Mouse (Mus musculus) liver, embryonic 16.5 days (tissue): ENCODE results near the gene Nol4l. TPM values are rescaled to one million over a fixed set of nuclear protein-coding genes. Genes with fewer than 3 reads are reported as not detected.
A peak's percentile ranks its signal among the peaks of the same experiment; 100 is the strongest.

Experiments
- ATAC-seq: fragments of 200-750 bp; cut with Nextera tagmentation; 2 replicates; pipeline ENCODE4 v1.8.0; 2017; ENCODE audit warnings: low read depth, mild to moderate bottlenecking, moderate number of reproducible peaks, moderate library complexity
- H3K27ac ChIP-seq: fragments of 300-500 bp; sonication (generic); 2 replicates; pipeline ENCODE4 v1.5.1; 2014; ENCODE audit warnings: mild to moderate bottlenecking, low read length
- H3K27me3 ChIP-seq: fragments of 300-500 bp; sonication (generic); 2 replicates; pipeline ENCODE4 v1.6.1; 2014; ENCODE audit warnings: low read depth, low read length, mixed read lengths; ENCODE audit not compliant: control insufficient read depth, insufficient read depth
- H3K36me3 ChIP-seq: fragments of 300-500 bp; sonication (generic); 2 replicates; pipeline ENCODE4 v1.6.1; 2014; ENCODE audit warnings: mild to moderate bottlenecking; ENCODE audit not compliant: control insufficient read depth, insufficient read depth
- H3K4me1 ChIP-seq: fragments of 300-500 bp; sonication (generic); 2 replicates; pipeline ENCODE4 v1.6.1; 2014; ENCODE audit warnings: low read depth, low read length, mixed read lengths; ENCODE audit not compliant: control insufficient read depth
- H3K4me2 ChIP-seq: fragments of 300-500 bp; sonication (generic); 2 replicates; pipeline ENCODE4 v1.6.1; 2014; ENCODE audit warnings: low read depth, low read length, mixed read lengths
- H3K4me3 ChIP-seq: fragments of 300-500 bp; sonication (generic); 2 replicates; pipeline ENCODE4 v1.5.1; 2014; ENCODE audit warnings: low read depth, mild to moderate bottlenecking, low read length
- H3K9ac ChIP-seq: fragments of 300-500 bp; sonication (generic); 2 replicates; pipeline ENCODE4 v1.6.1; 2014; ENCODE audit warnings: low read depth, low read length
- H3K9me3 ChIP-seq: fragments of 300-500 bp; sonication (generic); replicated peaks from 2 replicates; pipeline ENCODE4 v1.6.1; 2016; ENCODE audit warnings: low read length; ENCODE audit not compliant: control insufficient read depth
- WGBS: fragments of 180-500 bp; shearing (Covaris S2); extraction: QIAGEN DNeasy Blood & Tissue Kit; methylation state at CpG from one replicate; pipeline ENCODE4 v1.1.7; 2014; ENCODE audit not compliant: insufficient replicate concordance; 5-methylcytosine and 5-hydroxymethylcytosine counted together
- polyA plus RNA-seq: library from polyadenylated mRNA; unstranded; fragments of >200 nt; fragmentation: Nextera tagmentation; extraction: Ambion mirVana; gene quantifications from 2 replicates; pipeline ENCODE4 v1.2.1, GENCODE M21; 2015

Gene Nol4l
- polyA plus RNA-seq, 1 experiment from 2014 or later = 4.3 TPM

- H3K4me3 ChIP-seq = peak overlapping the region; percentile 38
- peak overlapping the region; percentile 69 for H3K4me2 ChIP-seq
- H3K27me3 ChIP-seq = no peaks in the 10 kb centered on the region
- peaks cover 40% of the 10 kb centered on the region for H3K4me1 ChIP-seq
- H3K9me3 ChIP-seq = no peaks in the 10 kb centered on the region
- peak; percentile 66 for ATAC-seq
- H3K9ac ChIP-seq = peak overlapping the region; percentile 44
- peak overlapping the region; percentile 63 for H3K27ac ChIP-seq
- WGBS = 6% methylated on average over 21 of the region's 21 CpGs
- no peaks in the 10 kb centered on the region for H3K36me3 ChIP-seq
Measured at GRCm38 (mm10) chr2:153560664-153561541, 31.1 kb upstream of the Nol4l start.

GRCm38 (mm10) chr2:153559613-153560152 is 29.9 kb upstream of the Nol4l start:
- Histone ChIP-seq H3K36me3 (no peaks in the 10 kb centered on the region), H3K27ac (no peak overlapping the region), H3K9me3 (no peaks in the 10 kb centered on the region), H3K4me1 (peaks cover 40% of the 10 kb centered on the region), H3K27me3 (no peaks in the 10 kb centered on the region), H3K4me2 (no peak overlapping the region), H3K4me3 (no peak overlapping the region), H3K9ac (no peak overlapping the region)
- no peak for ATAC-seq
- 65% methylated on average over 8 of the region's 8 CpGs for WGBS

GRCm38 (mm10) chr2:153558464-153558863 is 28.7 kb upstream of the Nol4l start:
- ATAC-seq = no peak
- 43% methylated on average over 6 of the region's 6 CpGs for WGBS
- H3K4me3 ChIP-seq = no peak overlapping the region
- peaks cover 40% of the 10 kb centered on the region for H3K4me1 ChIP-seq
- H3K27ac ChIP-seq = 0 out of 2 replicates have a peak overlapping the region, but pooled peaks have one; percentile 21
- no peaks in the 10 kb centered on the region for H3K9me3 ChIP-seq
- no peak overlapping the region for H3K4me2 ChIP-seq
- H3K27me3 ChIP-seq = no peaks in the 10 kb centered on the region
- no peaks in the 10 kb centered on the region for H3K36me3 ChIP-seq
- no peak overlapping the region for H3K9ac ChIP-seq

DNA sequence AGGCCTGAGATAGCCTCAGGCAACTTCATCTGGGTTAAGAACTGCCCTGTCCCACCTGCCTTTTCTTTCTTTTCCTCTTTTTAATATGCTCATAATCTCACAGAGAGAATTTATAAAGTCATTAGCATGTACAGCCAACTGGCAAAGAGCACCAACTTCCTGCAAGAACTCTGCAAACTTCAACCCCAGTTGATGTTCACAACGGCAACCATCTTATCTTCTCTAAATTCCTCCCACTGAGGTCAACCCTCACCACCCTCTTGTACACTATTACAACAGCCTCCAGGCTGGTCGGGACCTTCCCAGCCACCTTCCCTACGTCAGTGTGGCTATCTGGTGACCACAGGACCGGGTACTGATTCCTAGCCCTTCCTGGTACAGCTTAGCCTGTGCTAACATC is 27.5 kb upstream of the Nol4l start:
- no peak overlapping the region for H3K4me2 ChIP-seq
- no peak for ATAC-seq
- H3K27ac ChIP-seq = no peak overlapping the region
- no peak overlapping the region for H3K9ac ChIP-seq
- H3K27me3 ChIP-seq = no peaks in the 10 kb centered on the region
- H3K4me3 ChIP-seq = no peak overlapping the region
- no peaks in the 10 kb centered on the region for H3K9me3 ChIP-seq
- WGBS = 11% methylated on average over 4 of the region's 4 CpGs
- no peaks in the 10 kb centered on the region for H3K36me3 ChIP-seq
- peaks cover 36% of the 10 kb centered on the region for H3K4me1 ChIP-seq

- 73% methylated on average over 9 of the region's 9 CpGs for WGBS
- ATAC-seq = no peak
- Histone ChIP-seq H3K36me3 (no peaks in the 10 kb centered on the region), H3K9ac (no peak overlapping the region), H3K4me3 (no peak overlapping the region), H3K4me2 (no peak overlapping the region), H3K9me3 (no peaks in the 10 kb centered on the region), H3K27ac (no peak overlapping the region), H3K4me1 (peaks cover 27% of the 10 kb centered on the region), H3K27me3 (no peaks in the 10 kb centered on the region)
Measured at GRCm38 (mm10) chr2:153556208-153556607, 26.4 kb upstream of the Nol4l start.

- ATAC-seq = no peak
- WGBS = 72% methylated on average over 7 of the region's 7 CpGs
- no peak overlapping the region for H3K4me2 ChIP-seq
- H3K9ac ChIP-seq = no peak overlapping the region
- no peaks in the 10 kb centered on the region for H3K9me3 ChIP-seq
- no peak overlapping the region for H3K4me3 ChIP-seq
- no peaks in the 10 kb centered on the region for H3K27me3 ChIP-seq
- H3K36me3 ChIP-seq = no peaks in the 10 kb centered on the region
- peaks cover 15% of the 10 kb centered on the region for H3K4me1 ChIP-seq
- H3K27ac ChIP-seq = no peak overlapping the region
Measured at GRCm38 (mm10) chr2:153554543-153554942, 24.8 kb upstream of the Nol4l start.

- WGBS = 35% methylated on average over 8 of the region's 8 CpGs
Measured at GRCm38 (mm10) chr2:153549486-153549885, 19.7 kb upstream of the Nol4l start.

DNA sequence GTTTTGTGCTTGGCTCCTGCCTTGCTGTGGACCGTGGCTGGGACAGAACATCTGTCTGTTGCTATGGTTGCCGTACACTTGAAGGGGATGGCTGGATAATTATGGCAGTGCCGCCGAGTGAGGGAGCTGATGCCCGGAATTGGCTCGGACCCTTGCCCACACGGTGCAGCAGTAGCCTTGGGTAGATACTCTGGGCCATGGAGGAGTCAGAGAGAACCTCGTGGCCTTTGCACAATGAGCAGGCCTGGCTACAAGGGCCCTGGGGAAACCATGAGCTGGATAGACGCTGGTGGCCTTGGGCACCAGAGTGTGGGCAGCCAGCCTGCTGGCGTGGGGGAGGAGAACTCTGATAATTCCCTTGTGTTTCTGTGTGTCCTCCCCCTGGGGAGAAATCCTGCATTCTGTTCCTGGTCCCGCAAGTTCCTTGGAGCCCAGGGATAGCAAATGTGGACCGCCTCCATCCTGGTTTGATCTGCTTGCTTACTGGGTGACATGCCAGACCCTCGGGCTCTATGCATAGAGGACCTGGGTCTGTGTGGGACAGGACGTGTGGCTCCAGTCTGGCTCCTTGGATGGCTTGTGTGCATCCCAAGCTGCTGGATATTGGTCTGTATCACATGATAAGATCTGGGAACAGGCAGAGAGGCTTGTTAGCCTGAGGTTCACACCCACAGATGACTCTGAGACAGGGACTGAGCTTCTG is 18.6 kb upstream of the Nol4l start:
- no peaks in the 10 kb centered on the region for H3K27me3 ChIP-seq
- H3K4me1 ChIP-seq = peaks cover 63% of the 10 kb centered on the region
- 57% methylated on average over 14 of the region's 14 CpGs for WGBS
- H3K36me3 ChIP-seq = no peaks in the 10 kb centered on the region
- no peak for ATAC-seq
- no peak overlapping the region for H3K4me3 ChIP-seq
- H3K9me3 ChIP-seq = no peaks in the 10 kb centered on the region
- no peak overlapping the region for H3K4me2 ChIP-seq
- H3K27ac ChIP-seq = no peak overlapping the region
- H3K9ac ChIP-seq = no peak overlapping the region

More at GRCm38 (mm10) chr2:153549486-153549885, 19.7 kb upstream of the Nol4l start:
- Histone ChIP-seq H3K4me2 (no peak overlapping the region), H3K9me3 (no peaks in the 10 kb centered on the region), H3K36me3 (no peaks in the 10 kb centered on the region), H3K27me3 (no peaks in the 10 kb centered on the region), H3K9ac (no peak overlapping the region), H3K4me3 (no peak overlapping the region), H3K27ac (no peak overlapping the region), H3K4me1 (peaks cover 51% of the 10 kb centered on the region)
- ATAC-seq = peak; percentile 33; the same call in 1 of the 2 replicates
